Mouse (Mus musculus) inflammation-experienced regulatory T-cells, adult 6 months (primary cell): Measurements from ENCODE around the gene Pigz. TPM values are rescaled to one million over a fixed set of nuclear protein-coding genes. Genes with fewer than 3 reads are reported as not detected.

ENCODE experiments used
- polyA plus RNA-seq, 3 experiments: library from polyadenylated mRNA; unstranded; fragments of 100-300 nt; shearing (Covaris generic); gene quantifications; one replicate each; pipeline ENCODE4 v1.2.1; 2017

Gene Pigz
- polyA plus RNA-seq, 3 experiments from 2014 or later, result 0.36 TPM; not detected in 2

Other genes starting within 250 kb of the Pigz start
- gene Meltf, start 55.0 kb upstream of the Pigz start, polyA plus RNA-seq, result not detected
- gene 0610012G03Rik, start 14.6 kb downstream of the Pigz start, polyA plus RNA-seq, result 10 to 100 TPM in 1 of 3 experiments, 1 to 10 TPM in 1, under 1 TPM in 1; 0.54 to 12.2 (median 3.0) TPM
- gene Ncbp2, start 14.7 kb downstream of the Pigz start, polyA plus RNA-seq, result 10 to 100 TPM; 27.3 to 45.9 (median 35.4) TPM
- 10 to 100 TPM; 11.1 to 12.7 (median 12.3) TPM for gene Senp5, start 69.4 kb downstream of the Pigz start, polyA plus RNA-seq
- gene Pak2, start 145.5 kb downstream of the Pigz start, polyA plus RNA-seq, result 10 to 100 TPM; 60.2 to 67.4 (median 63.4) TPM
- 100 to 1,000 TPM; 117 to 133 (median 130) TPM for gene Pigx, start 165.9 kb downstream of the Pigz start, polyA plus RNA-seq
- 10 to 100 TPM; 32.4 to 45.8 (median 43.7) TPM for gene Cep19, start 165.9 kb downstream of the Pigz start, polyA plus RNA-seq
- 10 to 100 TPM; 42.7 to 71.0 (median 53.2) TPM for gene Nrros, start 231.7 kb downstream of the Pigz start, polyA plus RNA-seq
- gene Bex6, start 246.0 kb downstream of the Pigz start, polyA plus RNA-seq, result under 1 TPM in 2 of 3 experiments, not detected in 1; 0.38 to 0.63 TPM